Mouse (Mus musculus) layer of hippocampus, postnatal 14 days (tissue): ENCODE data around the gene 5330417C22Rik. TPM values are rescaled to one million over a fixed set of nuclear protein-coding genes. Genes with fewer than 3 reads are reported as not detected.

Source experiments
- DNase-seq, 2 experiments: peaks; one replicate each; pipeline ENCODE4 v3.0.0; 2021 to 2022; ENCODE audit warnings: low spot score in 2 of 2, mixed read lengths in 1 of 2
- total RNA-seq, 2 experiments: library from RNA; stranded (reverse); gene quantifications; 2 replicates each; pipeline ENCODE4 v1.2.3; 2021

5330417C22Rik gene
- total RNA-seq, 2 experiments from 2014 or later, result 17.1 to 19.7 TPM

- no peak for DNase-seq
Measured at GRCm38 (mm10) chr3:108467760-108468159, 68.6 kb downstream of the 5330417C22Rik start.

- peak; percentile 15 to 31 for DNase-seq
Measured at GRCm38 (mm10) chr3:108466425-108466824, 69.9 kb downstream of the 5330417C22Rik start.

GRCm38 (mm10) chr3:108458866-108459265 lies 77.5 kb downstream of the 5330417C22Rik start:
- no peak for DNase-seq

- DNase-seq, result no peak
Measured at GRCm38 (mm10) chr3:108458380-108458779, 78.0 kb downstream of the 5330417C22Rik start.

GRCm38 (mm10) chr3:108454172-108454571 lies 82.2 kb downstream of the 5330417C22Rik start:
- DNase-seq, result no peak

- no peak for DNase-seq
Measured at GRCm38 (mm10) chr3:108451969-108452368, 84.4 kb downstream of the 5330417C22Rik start.

- no peak for DNase-seq
Measured at GRCm38 (mm10) chr3:108445366-108445705, 91.0 kb downstream of the 5330417C22Rik start.

- DNase-seq, result peak; percentile 82 to 91
Measured at GRCm38 (mm10) chr3:108444698-108445365, 91.5 kb downstream of the 5330417C22Rik start, which contains the start of gene Sars. Sars (minus strand) TSS chr3:108445209.

GRCm38 (mm10) chr3:108444029-108444428 lies 92.3 kb downstream of the 5330417C22Rik start:
- DNase-seq, result no peak

GRCm38 (mm10) chr3:108436380-108436714 lies 100.0 kb downstream of the 5330417C22Rik start:
- no peak for DNase-seq

GRCm38 (mm10) chr3:108435701-108436379 lies 100.5 kb downstream of the 5330417C22Rik start:
- no peak for DNase-seq

- no peak for DNase-seq
Measured at GRCm38 (mm10) chr3:108433881-108434495, 102.3 kb downstream of the 5330417C22Rik start.

- no peak for DNase-seq
Measured at GRCm38 (mm10) chr3:108433188-108433880, 103.0 kb downstream of the 5330417C22Rik start.

GRCm38 (mm10) chr3:108432542-108433187 lies 103.7 kb downstream of the 5330417C22Rik start:
- no peak for DNase-seq

- no peak for DNase-seq
Measured at GRCm38 (mm10) chr3:108425624-108426018, 110.7 kb downstream of the 5330417C22Rik start.

- no peak for DNase-seq
Measured at GRCm38 (mm10) chr3:108424944-108425623, 111.3 kb downstream of the 5330417C22Rik start.

- DNase-seq, result peak in 1 of 2 experiments; percentile 64
Measured at GRCm38 (mm10) chr3:108423844-108424801, 112.2 kb downstream of the 5330417C22Rik start.

GRCm38 (mm10) chr3:108423006-108423405 lies 113.3 kb downstream of the 5330417C22Rik start:
- DNase-seq, result no peak

GRCm38 (mm10) chr3:108415831-108416223 lies 120.5 kb downstream of the 5330417C22Rik start:
- peak; percentile 81 to 85 for DNase-seq
